15 mouse cellular contexts compared by ENCODE assay signal in the genomic region with DNA sequence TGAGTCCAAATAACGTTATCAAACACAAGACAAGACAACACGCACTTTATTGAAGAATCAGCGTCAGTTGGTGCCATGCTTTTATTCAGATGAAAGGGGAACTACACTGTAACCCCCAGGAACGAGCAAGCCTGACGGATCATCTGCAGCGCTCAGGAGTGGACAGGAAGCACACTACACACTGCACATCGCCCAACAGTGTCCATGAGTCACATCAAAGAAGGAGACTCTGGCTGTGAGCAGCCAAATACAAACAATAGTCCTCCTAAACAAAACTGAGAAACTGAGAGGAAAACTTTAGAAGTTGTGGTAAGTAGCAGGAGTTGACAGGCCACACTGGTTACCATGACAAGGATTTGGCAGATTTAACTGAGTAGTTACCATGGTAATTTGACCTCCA. TPM values are rescaled to one million over a fixed set of nuclear protein-coding genes. Genes with fewer than 3 reads are reported as not detected.
"Had no signal": no experiment of that assay in that cellular context is flagged by ENCODE, and none has a peak within 500 bp of the region (broad histone marks: within the 10 kb centered on the region; RNA-seq: fewer than 3 reads in every experiment).

No protein-coding gene starts in this region.

- H3K4me2 ChIP-seq: liver, embryonic 11.5 days; liver, embryonic 15.5 days; stomach, embryonic 15.5 days had no signal

- H3K4me1 ChIP-seq: limb, embryonic 10.5 days; liver, embryonic 15.5 days; stomach, embryonic 15.5 days had no signal

- H3K9me3 ChIP-seq: limb, embryonic 10.5 days; liver, embryonic 15.5 days; stomach, embryonic 15.5 days had no signal

- DNase-seq: kidney, adult 8-10 months; kidney, postnatal 25 days; lung, postnatal 10 days; right cerebral cortex, postnatal 14 days; thymus, adult 2 months; thymus, postnatal 25 days had no signal

- H3K4me3 ChIP-seq: left cerebral cortex, adult 2 months; limb, embryonic 10.5 days; liver, embryonic 15.5 days; stomach, embryonic 15.5 days had no signal

- H3K27ac ChIP-seq: left cerebral cortex, adult 2 months; limb, embryonic 10.5 days; liver, embryonic 15.5 days; stomach, embryonic 15.5 days had no signal

- H3K9ac ChIP-seq: liver, embryonic 15.5 days; stomach, embryonic 15.5 days had no signal

- H3K27me3 ChIP-seq: stomach, embryonic 15.5 days had no signal

- ATAC-seq: intestine, postnatal 0 days had no signal

RNA-seq across cellular contexts. Expression of a gene that starts 7.6 kb away (rescaled TPM):
- polyA plus RNA-seq: intestine, postnatal 0 days; kidney, embryonic 16.5 days; limb, embryonic 10.5 days; liver, embryonic 11.5 days; liver, embryonic 15.5 days; stomach, embryonic 15.5 days had no signal

RNA-seq across cellular contexts. Expression of a gene that starts 55.6 kb away (rescaled TPM):
- polyA plus RNA-seq: liver, embryonic 11.5 days; liver, embryonic 15.5 days; neural tube, embryonic 14.5 days; spleen, adult 2 months had no signal
